Mouse (Mus musculus) small intestine, adult 2 months (tissue): ENCODE results near the gene Cd22.

Experiments
- CTCF ChIP-seq: fragments of 200-500 bp; IDR thresholded peaks from 2 replicates; pipeline ENCODE4 v1.5.1; 2012; ENCODE audit warnings: low read depth, mild to moderate bottlenecking, control low read depth, inconsistent platforms, low read length, moderate library complexity, mixed read lengths; ENCODE audit not compliant: insufficient replicate concordance, insufficient read length; ENCODE audit errors: extremely low read depth
- POLR2A ChIP-seq: fragments of 200-500 bp; IDR thresholded peaks from 2 replicates; pipeline ENCODE4 v1.6.1; 2012; ENCODE audit warnings: low read depth, mild to moderate bottlenecking, control low read depth, inconsistent platforms, low read length, moderate library complexity

- TF ChIP-seq CTCF (no peak), POLR2A (no peak)
Measured at GRCm38 (mm10) chr7:30890681-30891080, 10.5 kb upstream of the Cd22 start.
